Mouse (Mus musculus) MEL (cell line): ENCODE measurements at regions not wholly inside any gene's neighbourhood (a gene's known extent, or its start where the extent isn't known, plus 50 kb on each side); places are given as distances from the start of the nearest gene placed in this dataset.

Source experiments
- CTCF ChIP-seq, 3 experiments: IDR thresholded peaks in 2 of 3; conservative IDR thresholded peaks in 1 of 3; 2 replicates each; pipeline ENCODE4 v1.5.1; 2011 to 2012; ENCODE audit warnings: low read length in 3 of 3, low read depth in 2 of 3, mild to moderate bottlenecking in 2 of 3, improper control_type of control experiment in 1 of 3, inconsistent platforms in 1 of 3, mixed read lengths in 1 of 3, moderate library complexity in 1 of 3; ENCODE audit not compliant: control insufficient read depth in 1 of 3, insufficient read depth in 1 of 3, poor library complexity in 1 of 3, severe bottlenecking in 1 of 3
- GATA1 ChIP-seq: IDR thresholded peaks from 2 replicates; pipeline ENCODE4 v1.6.1; 2011; ENCODE audit warnings: low read depth, low read length, improper control_type of control experiment
- HCFC1 ChIP-seq: IDR thresholded peaks from 2 replicates; pipeline ENCODE4 v1.6.1; 2012; ENCODE audit warnings: low read depth, mild to moderate bottlenecking, inconsistent platforms, low read length, improper control_type of control experiment, moderate library complexity
- JUND ChIP-seq: IDR thresholded peaks from 2 replicates; pipeline ENCODE4 v1.6.1; 2011; ENCODE audit warnings: low read depth, mild to moderate bottlenecking, improper control_type of control experiment, low read length
- POLR2A ChIP-seq, 2 experiments: IDR thresholded peaks; 2 replicates each; pipeline ENCODE4 v1.6.1; 2011 to 2012; ENCODE audit warnings: low read length in 2 of 2, mild to moderate bottlenecking in 2 of 2, control low read depth in 1 of 2, improper control_type of control experiment in 1 of 2, low read depth in 1 of 2, moderate library complexity in 1 of 2; ENCODE audit not compliant: control insufficient read depth in 1 of 2, insufficient read depth in 1 of 2, poor library complexity in 1 of 2
- POLR2AphosphoS2 ChIP-seq: IDR thresholded peaks from 2 replicates; pipeline ENCODE4 v1.6.1; 2011; ENCODE audit warnings: low read length, improper control_type of control experiment
- RAD21 ChIP-seq: IDR thresholded peaks from 2 replicates; pipeline ENCODE4 v1.6.1; 2011; ENCODE audit warnings: mild to moderate bottlenecking, low read depth, low read length, improper control_type of control experiment
- RCOR1 ChIP-seq: IDR thresholded peaks from 2 replicates; pipeline ENCODE4 v1.6.1; 2012; ENCODE audit warnings: low read depth, mild to moderate bottlenecking, inconsistent platforms, low read length, improper control_type of control experiment
- TAL1 ChIP-seq: IDR thresholded peaks from 2 replicates; pipeline ENCODE4 v1.6.1; 2012; ENCODE audit warnings: mild to moderate bottlenecking, inconsistent platforms, low read length, moderate library complexity, mixed read lengths
- TBP ChIP-seq: IDR thresholded peaks from 2 replicates; pipeline ENCODE4 v1.8.0; 2011; ENCODE audit warnings: low read depth, low read length, improper control_type of control experiment
- UBTF ChIP-seq: IDR thresholded peaks from 2 replicates; pipeline ENCODE4 v1.6.1; 2012; ENCODE audit warnings: low read depth, mild to moderate bottlenecking, inconsistent platforms, low read length, improper control_type of control experiment, moderate library complexity, borderline replicate concordance; ENCODE audit not compliant: insufficient read depth
- USF1 ChIP-seq: IDR thresholded peaks from 2 replicates; pipeline ENCODE4 v1.6.1; 2014; ENCODE audit warnings: low read depth, mild to moderate bottlenecking, inconsistent platforms, low read length, improper control_type of control experiment, moderate library complexity
- USF2 ChIP-seq, 2 experiments: IDR thresholded peaks; 2 replicates each; pipeline ENCODE4 v1.6.1; 2011 to 2012; ENCODE audit warnings: improper control_type of control experiment in 2 of 2, low read length in 2 of 2, borderline replicate concordance in 1 of 2, inconsistent platforms in 1 of 2, low read depth in 1 of 2, mild to moderate bottlenecking in 1 of 2; ENCODE audit not compliant: insufficient read depth in 1 of 2

- TF ChIP-seq CTCF (IDR thresholded peaks at IDR 0.05 in 2 of 3, conservative IDR thresholded peaks at IDR 0.05 in 1 of 3; ENCODE audit: control insufficient read depth in 1 of 3, insufficient read depth in 1 of 3, low read depth in 2 of 3, low read length in 3 of 3, poor library complexity in 1 of 3, severe bottlenecking in 1 of 3) = no peak
- TF ChIP-seq USF2 (IDR thresholded peaks at IDR 0.05; ENCODE audit: borderline replicate concordance in 1 of 2, insufficient read depth in 1 of 2, low read depth in 1 of 2, low read length in 2 of 2) = no peak
- no peak for TF ChIP-seq POLR2A (IDR thresholded peaks at IDR 0.05; ENCODE audit: control insufficient read depth in 1 of 2, insufficient read depth in 1 of 2, low read depth in 1 of 2, low read length in 2 of 2, poor library complexity in 1 of 2)
- no peak for TF ChIP-seq GATA1
- no peak for TF ChIP-seq UBTF
- no peak for TF ChIP-seq USF1
- no peak for TF ChIP-seq TBP
- no peak for TF ChIP-seq RCOR1
- no peak for TF ChIP-seq HCFC1
- no peak for TF ChIP-seq JUND
- TF ChIP-seq RAD21 = no peak
- TF ChIP-seq TAL1 = no peak
- TF ChIP-seq POLR2AphosphoS2 = no peak
Measured at GRCm38 (mm10) chr2:94590494-94590893, 152.6 kb upstream of the Api5 start.
